Comparison of ENCODE assay signal across 9 mouse cellular contexts in genomic region chr7:45709036-45709435, GRCm38 (mm10). TPM values are rescaled to one million over a fixed set of nuclear protein-coding genes. Genes with fewer than 3 reads are reported as not detected.
DNase-seq lines count a peak whose midpoint lies in the region; ATAC-seq and TF ChIP-seq lines count a peak whose summit lies in the region.
"Had no signal": no experiment of that assay in that cellular context is flagged by ENCODE, and none has a peak within 500 bp of the region (broad histone marks: within the 10 kb centered on the region; RNA-seq: fewer than 3 reads in every experiment).

No protein-coding gene starts in this region.

- intact Hi-C loops in gastrocnemius, adult 2 months (cut with DNase I): no loop called here
- intact Hi-C loops in left cerebral cortex, postnatal 36 days (cut with DNase I): no loop called here

- H3K9me3 ChIP-seq in intestine, postnatal 0 days (ENCODE audit: control insufficient read depth): no peaks in the 10 kb centered on the region
- H3K9me3 ChIP-seq: stomach, embryonic 15.5 days had no signal

- DNase-seq in gastrocnemius, adult 2 months: no peak
- DNase-seq in gastrocnemius, postnatal 10 days: no peak
- DNase-seq in thymus, postnatal 4 days: peak; percentile 7
- no peak for DNase-seq in thymus, postnatal 25 days
- DNase-seq in skeletal muscle tissue, adult 2 months (ENCODE audit: low read depth, low spot score): peak; percentile 68
- DNase-seq in left cerebral cortex, postnatal 36 days (ENCODE audit: low spot score in 2 of 2): no peak
- no peak for DNase-seq in left cerebral cortex, adult 11 months (ENCODE audit: low spot score)

- peak overlapping the region; percentile 27 for H3K4me2 ChIP-seq in intestine, postnatal 0 days (replicated peaks; ENCODE audit: low read depth)

- 30% methylated on average over 6 of the region's 6 CpGs for WGBS in intestine, postnatal 0 days

- TF ChIP-seq CTCF in gastrocnemius, adult 2 months (IDR thresholded peaks at IDR 0.05): no peak
- TF ChIP-seq CTCF in intestine, postnatal 0 days (IDR thresholded peaks at IDR 0.05; ENCODE audit: low read depth): no peak

- peaks cover 28% of the 10 kb centered on the region for H3K4me1 ChIP-seq in intestine, postnatal 0 days (replicated peaks; ENCODE audit: control insufficient read depth, insufficient read depth, low read length)

- H3K27ac ChIP-seq in gastrocnemius, adult 2 months: peak overlapping the region; percentile 93
- H3K27ac ChIP-seq in intestine, postnatal 0 days (ENCODE audit: low read depth, low read length): peak overlapping the region; percentile 98

- H3K4me3 ChIP-seq in gastrocnemius, adult 2 months: peak overlapping the region; percentile 79
- no peak overlapping the region for H3K4me3 ChIP-seq in intestine, postnatal 0 days (ENCODE audit: low read depth, low read length)

- peak overlapping the region; percentile 84; the same call in 1 of the 2 replicates for H3K9ac ChIP-seq in intestine, postnatal 0 days (ENCODE audit: low read depth, low read length)
- H3K9ac ChIP-seq: stomach, embryonic 15.5 days had no signal

- ATAC-seq in intestine, postnatal 0 days: no peak

- peaks cover 31% of the 10 kb centered on the region; the same call in 1 of the 2 replicates for H3K36me3 ChIP-seq in intestine, postnatal 0 days (ENCODE audit: control insufficient read depth, insufficient read depth)

- H3K27me3 ChIP-seq in intestine, postnatal 0 days (replicated peaks; ENCODE audit: control insufficient read depth, insufficient read depth, low read length): no peaks in the 10 kb centered on the region
- H3K27me3 ChIP-seq: stomach, embryonic 15.5 days had no signal

RNA-seq across cellular contexts. Expression of gene Dbp, which starts 4.1 kb away (rescaled TPM):
- total RNA-seq in gastrocnemius, adult 2 months (2021): 100 to 1,000 TPM in 1 of 2 experiments, 1 to 10 TPM in 1; 8.8 to 105 TPM
- total RNA-seq in gastrocnemius, postnatal 10 days (2021): 10 to 100 TPM; 35.9 to 37.9 TPM
- polyA plus RNA-seq in intestine, postnatal 0 days (2015; fragmentation: Nextera tagmentation; extraction: Ambion mirVana): 6.9 and 8.6 TPM in 2 replicates
- 100 to 1,000 TPM; 128 to 138 TPM for total RNA-seq in left cerebral cortex, postnatal 36 days (2021)

RNA-seq across cellular contexts. Expression of gene Rpl18, which starts 6.2 kb away (rescaled TPM):
- 100 to 1,000 TPM; 451 to 508 TPM for total RNA-seq in gastrocnemius, adult 2 months (2021)
- 100 to 1,000 TPM; 793 to 822 TPM for total RNA-seq in gastrocnemius, postnatal 10 days (2021)
- 708 and 740 TPM in 2 replicates for polyA plus RNA-seq in intestine, postnatal 0 days (2015; fragmentation: Nextera tagmentation; extraction: Ambion mirVana)
- 100 to 1,000 TPM; 284 to 337 TPM for total RNA-seq in left cerebral cortex, postnatal 36 days (2021)

RNA-seq across cellular contexts. Expression of gene Sphk2, which starts 8.8 kb away (rescaled TPM):
- 10 to 100 TPM; 14.4 to 15.8 TPM for total RNA-seq in gastrocnemius, adult 2 months (2021)
- 10 to 100 TPM; 11.8 to 13.8 TPM for total RNA-seq in gastrocnemius, postnatal 10 days (2021)
- 55.1 and 55.9 TPM in 2 replicates for polyA plus RNA-seq in intestine, postnatal 0 days (2015; fragmentation: Nextera tagmentation; extraction: Ambion mirVana)
- total RNA-seq in left cerebral cortex, postnatal 36 days (2021): 10 to 100 TPM; 29.9 to 30.0 TPM

RNA-seq across cellular contexts. Expression of gene Car11, which starts 9.4 kb away (rescaled TPM):
- total RNA-seq in gastrocnemius, adult 2 months (2021): 10 to 100 TPM in 1 of 2 experiments, 1 to 10 TPM in 1; 7.7 to 16.4 TPM
- 1 to 10 TPM; 3.4 to 3.9 TPM for total RNA-seq in gastrocnemius, postnatal 10 days (2021)
- 2.1 and 2.7 TPM in 2 replicates for polyA plus RNA-seq in intestine, postnatal 0 days (2015; fragmentation: Nextera tagmentation; extraction: Ambion mirVana)
- total RNA-seq in left cerebral cortex, postnatal 36 days (2021): 100 to 1,000 TPM; 209 to 228 TPM

RNA-seq across cellular contexts. Expression of gene Fam83e, which starts 12.0 kb away (rescaled TPM):
- under 1 TPM; 0.08 to 0.31 TPM for total RNA-seq in gastrocnemius, adult 2 months (2021)
- under 1 TPM; 0.12 to 0.45 TPM for total RNA-seq in gastrocnemius, postnatal 10 days (2021)
- 16.6 and 16.7 TPM in 2 replicates for polyA plus RNA-seq in intestine, postnatal 0 days (2015; fragmentation: Nextera tagmentation; extraction: Ambion mirVana)
- total RNA-seq in left cerebral cortex, postnatal 36 days (2021): not detected

Comparison
In these comparisons a context has a peak if more than half of its experiments do, and no peak if none do; other contexts are left out.
1. DNase-seq: peak in thymus, postnatal 4 days (single experiment) and skeletal muscle tissue, adult 2 months (single experiment); none in gastrocnemius, adult 2 months (single experiment), gastrocnemius, postnatal 10 days (single experiment), thymus, postnatal 25 days (single experiment), left cerebral cortex, postnatal 36 days (0 of 2) and left cerebral cortex, adult 11 months (single experiment).